Mouse (Mus musculus): ENCODE measurements at regions not wholly inside any gene's neighbourhood (a gene's known extent, or its start where the extent isn't known, plus 50 kb on each side); places are given as distances from the start of the nearest gene placed in this dataset.

GRCm38 (mm10) chr12:109393795-109394194 is 58.8 kb upstream of the Dlk1 start:
- WGBS (ENCODE audit: insufficient replicate concordance), result 3% methylated on average over 15 of the region's 15 CpGs
- peak; percentile 56 for ATAC-seq (replicated peaks; ENCODE audit: insufficient number of reproducible peaks, low FRiP score, low TSS enrichment)
- Histone ChIP-seq H3K9me3 (replicated peaks; ENCODE audit: control insufficient read depth, low read length) (no peaks in the 10 kb centered on the region), H3K9ac (ENCODE audit: low read depth, low read length) (no peak overlapping the region), H3K27ac (ENCODE audit: low read depth, low read length) (no peak overlapping the region), H3K36me3 (ENCODE audit: control insufficient read depth, insufficient read depth, low read length) (no peaks in the 10 kb centered on the region), H3K4me3 (ENCODE audit: low read depth, low read length) (no peak overlapping the region), H3K27me3 (ENCODE audit: control insufficient read depth, insufficient read depth, low read length) (peaks cover 5% of the 10 kb centered on the region), H3K4me1 (ENCODE audit: control insufficient read depth, insufficient read depth, low read length) (peaks cover 14% of the 10 kb centered on the region), H3K4me2 (no peak overlapping the region; the same call in 1 of the 2 replicates)

- Histone ChIP-seq H3K4me2 (no peak overlapping the region), H3K27me3 (ENCODE audit: control insufficient read depth, insufficient read depth, low read length) (peaks cover 5% of the 10 kb centered on the region), H3K9me3 (replicated peaks; ENCODE audit: control insufficient read depth, low read length) (no peaks in the 10 kb centered on the region), H3K36me3 (ENCODE audit: control insufficient read depth, insufficient read depth, low read length) (no peaks in the 10 kb centered on the region), H3K27ac (ENCODE audit: low read depth, low read length) (no peak overlapping the region), H3K4me1 (ENCODE audit: control insufficient read depth, insufficient read depth, low read length) (peaks cover 20% of the 10 kb centered on the region), H3K4me3 (ENCODE audit: low read depth, low read length) (no peak overlapping the region), H3K9ac (ENCODE audit: low read depth, low read length) (no peak overlapping the region)
- no peak for ATAC-seq (replicated peaks; ENCODE audit: insufficient number of reproducible peaks, low FRiP score, low TSS enrichment)
- 74% methylated on average over 11 of the region's 11 CpGs for WGBS (ENCODE audit: insufficient replicate concordance)
Observed at GRCm38 (mm10) chr12:109394396-109394795, 58.2 kb upstream of the Dlk1 start.

GRCm38 (mm10) chr12:109396614-109397013 is 56.0 kb upstream of the Dlk1 start:
- peaks cover 5% of the 10 kb centered on the region for H3K27me3 ChIP-seq (ENCODE audit: control insufficient read depth, insufficient read depth, low read length)
- no peaks in the 10 kb centered on the region for H3K9me3 ChIP-seq (replicated peaks; ENCODE audit: control insufficient read depth, low read length)
- no peak for ATAC-seq (replicated peaks; ENCODE audit: insufficient number of reproducible peaks, low FRiP score, low TSS enrichment)
- H3K36me3 ChIP-seq (ENCODE audit: control insufficient read depth, insufficient read depth, low read length), result no peaks in the 10 kb centered on the region
- H3K27ac ChIP-seq (ENCODE audit: low read depth, low read length), result no peak overlapping the region
- H3K4me1 ChIP-seq (ENCODE audit: control insufficient read depth, insufficient read depth, low read length), result peaks cover 29% of the 10 kb centered on the region
- H3K4me3 ChIP-seq (ENCODE audit: low read depth, low read length), result no peak overlapping the region
- H3K4me2 ChIP-seq, result no peak overlapping the region
- no peak overlapping the region for H3K9ac ChIP-seq (ENCODE audit: low read depth, low read length)
- WGBS (ENCODE audit: insufficient replicate concordance), result 84% methylated on average over 6 of the region's 6 CpGs

GRCm38 (mm10) chr12:109397175-109398058 is 55.2 kb upstream of the Dlk1 start:
- 50% methylated on average over 12 of the region's 12 CpGs for WGBS (ENCODE audit: insufficient replicate concordance)
- H3K27me3 ChIP-seq (ENCODE audit: control insufficient read depth, insufficient read depth, low read length), result peaks cover 5% of the 10 kb centered on the region
- H3K36me3 ChIP-seq (ENCODE audit: control insufficient read depth, insufficient read depth, low read length), result no peaks in the 10 kb centered on the region
- no peak overlapping the region for H3K9ac ChIP-seq (ENCODE audit: low read depth, low read length)
- H3K4me3 ChIP-seq (ENCODE audit: low read depth, low read length), result no peak overlapping the region
- ATAC-seq (replicated peaks; ENCODE audit: insufficient number of reproducible peaks, low FRiP score, low TSS enrichment), result no peak
- H3K4me2 ChIP-seq, result no peak overlapping the region
- H3K27ac ChIP-seq (ENCODE audit: low read depth, low read length), result no peak overlapping the region
- no peaks in the 10 kb centered on the region for H3K9me3 ChIP-seq (replicated peaks; ENCODE audit: control insufficient read depth, low read length)
- peaks cover 35% of the 10 kb centered on the region for H3K4me1 ChIP-seq (ENCODE audit: control insufficient read depth, insufficient read depth, low read length)

- Histone ChIP-seq H3K27ac (ENCODE audit: low read depth, low read length) (no peak overlapping the region), H3K27me3 (ENCODE audit: control insufficient read depth, insufficient read depth, low read length) (peaks cover 3% of the 10 kb centered on the region), H3K36me3 (ENCODE audit: control insufficient read depth, insufficient read depth, low read length) (no peaks in the 10 kb centered on the region), H3K4me2 (no peak overlapping the region), H3K9me3 (replicated peaks; ENCODE audit: control insufficient read depth, low read length) (no peaks in the 10 kb centered on the region), H3K9ac (ENCODE audit: low read depth, low read length) (no peak overlapping the region), H3K4me1 (ENCODE audit: control insufficient read depth, insufficient read depth, low read length) (peaks cover 44% of the 10 kb centered on the region), H3K4me3 (ENCODE audit: low read depth, low read length) (no peak overlapping the region)
- WGBS (ENCODE audit: insufficient replicate concordance), result 63% methylated on average over 7 of the region's 7 CpGs
- ATAC-seq (replicated peaks; ENCODE audit: insufficient number of reproducible peaks, low FRiP score, low TSS enrichment), result no peak
Observed at GRCm38 (mm10) chr12:109398473-109398872, 54.1 kb upstream of the Dlk1 start.

- Histone ChIP-seq H3K9ac (ENCODE audit: low read depth, low read length) (no peak overlapping the region), H3K9me3 (replicated peaks; ENCODE audit: control insufficient read depth, low read length) (no peaks in the 10 kb centered on the region), H3K4me1 (ENCODE audit: control insufficient read depth, insufficient read depth, low read length) (peaks cover 46% of the 10 kb centered on the region), H3K4me3 (ENCODE audit: low read depth, low read length) (no peak overlapping the region), H3K27me3 (ENCODE audit: control insufficient read depth, insufficient read depth, low read length) (no peaks in the 10 kb centered on the region), H3K4me2 (peak overlapping the region; percentile 59), H3K27ac (ENCODE audit: low read depth, low read length) (0 out of 2 replicates have a peak overlapping the region, but pooled peaks have one; percentile 50), H3K36me3 (ENCODE audit: control insufficient read depth, insufficient read depth, low read length) (no peaks in the 10 kb centered on the region)
- 3% methylated on average over 6 of the region's 6 CpGs for WGBS (ENCODE audit: insufficient replicate concordance)
- ATAC-seq (replicated peaks; ENCODE audit: insufficient number of reproducible peaks, low FRiP score, low TSS enrichment), result peak; percentile 72
Observed at GRCm38 (mm10) chr12:109398951-109399350, 53.7 kb upstream of the Dlk1 start.

GRCm38 (mm10) chr12:109399591-109399990 is 53.0 kb upstream of the Dlk1 start:
- peak overlapping the region; percentile 50; the same call in 1 of the 2 replicates for H3K27ac ChIP-seq (ENCODE audit: low read depth, low read length)
- H3K4me3 ChIP-seq (ENCODE audit: low read depth, low read length), result 0 out of 2 replicates have a peak overlapping the region, but pooled peaks have one; percentile 12
- H3K4me1 ChIP-seq (ENCODE audit: control insufficient read depth, insufficient read depth, low read length), result peaks cover 46% of the 10 kb centered on the region
- no peaks in the 10 kb centered on the region for H3K36me3 ChIP-seq (ENCODE audit: control insufficient read depth, insufficient read depth, low read length)
- H3K9me3 ChIP-seq (replicated peaks; ENCODE audit: control insufficient read depth, low read length), result no peaks in the 10 kb centered on the region
- whole genome bisulfite sequencing (ENCODE audit: insufficient replicate concordance), result 14% methylated on average over 22 of the region's 22 CpGs
- H3K27me3 ChIP-seq (ENCODE audit: control insufficient read depth, insufficient read depth, low read length), result no peaks in the 10 kb centered on the region
- peak overlapping the region; percentile 59 for H3K4me2 ChIP-seq
- H3K9ac ChIP-seq (ENCODE audit: low read depth, low read length), result no peak overlapping the region; the same call in 1 of the 2 replicates
- no peak for ATAC-seq (replicated peaks; ENCODE audit: insufficient number of reproducible peaks, low FRiP score, low TSS enrichment)

GRCm38 (mm10) chr12:109400041-109400440 is 52.6 kb upstream of the Dlk1 start:
- Histone ChIP-seq H3K4me1 (ENCODE audit: control insufficient read depth, insufficient read depth, low read length) (peaks cover 46% of the 10 kb centered on the region), H3K9me3 (replicated peaks; ENCODE audit: control insufficient read depth, low read length) (no peaks in the 10 kb centered on the region), H3K4me2 (peak overlapping the region; percentile 59), H3K36me3 (ENCODE audit: control insufficient read depth, insufficient read depth, low read length) (no peaks in the 10 kb centered on the region), H3K27me3 (ENCODE audit: control insufficient read depth, insufficient read depth, low read length) (no peaks in the 10 kb centered on the region), H3K4me3 (ENCODE audit: low read depth, low read length) (no peak overlapping the region), H3K27ac (ENCODE audit: low read depth, low read length) (0 out of 2 replicates have a peak overlapping the region, but pooled peaks have one; percentile 50), H3K9ac (ENCODE audit: low read depth, low read length) (no peak overlapping the region)
- 86% methylated on average over 7 of the region's 7 CpGs for WGBS (ENCODE audit: insufficient replicate concordance)
- no peak for ATAC-seq (replicated peaks; ENCODE audit: insufficient number of reproducible peaks, low FRiP score, low TSS enrichment)
